Mouse (Mus musculus) hindbrain, embryonic 11.5 days (tissue): Measurements from ENCODE around the gene Ankrd36. TPM values are rescaled to one million over a fixed set of nuclear protein-coding genes. Genes with fewer than 3 reads are reported as not detected.
A peak's percentile ranks its signal among the peaks of the same experiment; 100 is the strongest.

Experiments
- ATAC-seq: fragments of 200-750 bp; cut with Nextera tagmentation; 2 replicates; pipeline ENCODE4 v1.8.0; 2017; ENCODE audit warnings: mild to moderate bottlenecking, moderate TSS enrichment, moderate library complexity; ENCODE audit not compliant: low FRiP score
- DNase-seq: peaks from one replicate; pipeline ENCODE4 v3.0.0-alpha.2; 2015; ENCODE audit warnings: low spot score
- H3K27ac ChIP-seq: fragments of 300-500 bp; sonication (generic); 2 replicates; pipeline ENCODE4 v1.5.1; 2014; ENCODE audit warnings: mild to moderate bottlenecking, low read depth, low read length
- H3K27me3 ChIP-seq: fragments of 300-500 bp; sonication (generic); 2 replicates; pipeline ENCODE4 v1.6.1; 2014; ENCODE audit warnings: mild to moderate bottlenecking, low read length, moderate library complexity, mixed read lengths; ENCODE audit not compliant: control insufficient read depth, insufficient read depth
- H3K36me3 ChIP-seq: fragments of 300-500 bp; sonication (generic); 2 replicates; pipeline ENCODE4 v1.6.1; 2014; ENCODE audit warnings: mild to moderate bottlenecking, low read length, moderate library complexity, mixed read lengths; ENCODE audit not compliant: control insufficient read depth, insufficient read depth
- H3K4me1 ChIP-seq: fragments of 300-500 bp; sonication (generic); replicated peaks from 2 replicates; pipeline ENCODE4 v1.6.1; 2014; ENCODE audit warnings: low read length, mixed read lengths; ENCODE audit not compliant: control insufficient read depth, insufficient read depth
- H3K4me2 ChIP-seq: fragments of 300-500 bp; sonication (generic); replicated peaks from 2 replicates; pipeline ENCODE4 v1.6.1; 2014; ENCODE audit warnings: mild to moderate bottlenecking, low read depth, low read length
- H3K4me3 ChIP-seq: fragments of 300-500 bp; sonication (generic); 2 replicates; pipeline ENCODE4 v1.5.1; 2014; ENCODE audit warnings: low read depth, low read length
- H3K9ac ChIP-seq: fragments of 300-500 bp; sonication (generic); 2 replicates; pipeline ENCODE4 v1.6.1; 2014; ENCODE audit warnings: low read depth, low read length
- H3K9me3 ChIP-seq: fragments of 300-500 bp; sonication (generic); 2 replicates; pipeline ENCODE4 v1.6.1; 2016; ENCODE audit warnings: low read length; ENCODE audit not compliant: control insufficient read depth
- WGBS: fragments of 180-500 bp; shearing (Covaris S2); extraction: QIAGEN DNeasy Blood & Tissue Kit; methylation state at CpG from one replicate; pipeline ENCODE4 v1.1.7; 2014; 5-methylcytosine and 5-hydroxymethylcytosine counted together
- polyA plus RNA-seq: library from polyadenylated mRNA; unstranded; fragments of >200 nt; fragmentation: Nextera tagmentation; extraction: Ambion mirVana; gene quantifications from 2 replicates; pipeline ENCODE4 v1.2.1, GENCODE M21; 2014

Gene Ankrd36
- polyA plus RNA-seq, 1 experiment from 2014 or later: not detected

DNA sequence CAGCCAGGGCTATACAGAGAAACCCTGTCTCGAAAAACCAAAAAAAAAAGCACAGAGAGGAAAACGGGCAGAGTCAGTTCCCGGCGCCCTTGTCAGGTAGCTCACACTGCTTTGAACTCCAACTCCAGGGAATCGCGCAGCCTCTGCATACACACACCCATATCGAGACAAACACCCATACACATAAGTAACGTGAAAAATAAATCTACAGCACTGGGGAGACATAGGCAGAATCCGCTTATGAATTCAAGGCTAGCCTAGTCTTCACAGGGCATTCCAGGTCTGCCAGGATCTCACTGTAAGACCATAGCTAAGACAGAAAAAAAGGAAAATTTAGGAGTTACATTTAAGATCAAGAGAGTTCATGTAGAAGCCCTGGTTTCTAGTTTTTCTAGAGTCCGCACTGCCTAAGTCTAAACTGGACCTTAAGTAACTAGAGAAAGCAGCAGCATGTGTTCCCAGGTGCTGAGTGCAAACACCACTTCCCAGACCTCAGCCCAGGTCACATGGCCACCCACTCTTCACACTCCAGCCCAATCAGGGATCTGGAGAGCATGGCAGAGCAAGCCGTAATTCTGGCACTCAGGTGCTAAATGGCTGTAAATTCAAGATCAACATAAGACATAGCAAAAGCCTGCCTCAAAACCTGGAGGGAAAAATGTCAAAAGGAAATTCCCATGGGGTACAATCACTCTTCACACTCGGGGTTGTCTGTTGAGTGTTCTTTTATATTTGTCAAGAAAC lies 149.3 kb downstream of the Ankrd36 start:
- H3K36me3 ChIP-seq: no peaks in the 10 kb centered on the region
- WGBS: 94% methylated on average over 12 of the region's 12 CpGs
- no peak overlapping the region for H3K27ac ChIP-seq
- DNase-seq (no peak), ATAC-seq (no peak)
- H3K9ac ChIP-seq: no peak overlapping the region
- no peak overlapping the region for H3K4me3 ChIP-seq
- no peaks in the 10 kb centered on the region for H3K9me3 ChIP-seq
- H3K27me3 ChIP-seq: no peaks in the 10 kb centered on the region
- no peaks in the 10 kb centered on the region for H3K4me1 ChIP-seq
- no peak overlapping the region for H3K4me2 ChIP-seq

- Histone ChIP-seq H3K27ac (no peak overlapping the region), H3K4me1 (no peaks in the 10 kb centered on the region), H3K9me3 (no peaks in the 10 kb centered on the region), H3K9ac (no peak overlapping the region), H3K4me2 (no peak overlapping the region), H3K4me3 (no peak overlapping the region), H3K27me3 (no peaks in the 10 kb centered on the region), H3K36me3 (no peaks in the 10 kb centered on the region)
- WGBS: 92% methylated on average over 9 of the region's 9 CpGs
- no peak for ATAC-seq
- DNase-seq: no peak
These were observed 160.1 kb downstream of the Ankrd36 start for GRCm38 (mm10) chr11:5729582-5729981.

GRCm38 (mm10) chr11:5732401-5732800 lies 162.9 kb downstream of the Ankrd36 start:
- Histone ChIP-seq H3K9me3 (no peaks in the 10 kb centered on the region), H3K27me3 (no peaks in the 10 kb centered on the region), H3K4me1 (no peaks in the 10 kb centered on the region), H3K36me3 (no peaks in the 10 kb centered on the region), H3K27ac (peak overlapping the region; percentile 33; the same call in 1 of the 2 replicates), H3K4me2 (no peak overlapping the region), H3K9ac (no peak overlapping the region), H3K4me3 (no peak overlapping the region)
- ATAC-seq (no peak), DNase-seq (no peak)
- 80% methylated on average over 5 of the region's 5 CpGs for WGBS

DNA sequence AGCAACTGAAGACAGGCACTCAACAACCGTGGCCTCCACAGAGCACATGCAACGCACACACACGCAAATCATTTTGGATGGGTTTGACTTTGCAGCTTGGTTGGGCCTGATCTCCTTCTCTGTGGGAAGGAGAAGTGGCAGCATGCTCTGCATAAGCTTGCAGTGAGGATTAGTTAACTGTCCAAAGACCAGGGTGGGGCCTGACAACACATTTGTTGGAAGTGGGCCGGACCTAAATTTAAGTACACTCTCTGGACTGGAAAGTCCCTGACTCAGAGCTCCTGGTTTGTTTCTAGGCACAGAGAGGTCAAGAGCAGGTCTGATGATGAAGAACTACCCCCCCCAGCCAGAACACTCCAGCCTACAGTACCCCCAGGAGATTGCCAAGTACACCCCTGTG lies 164.8 kb downstream of the Ankrd36 start:
- no peak for ATAC-seq
- WGBS: 97% methylated on average over 4 of the region's 4 CpGs
- no peak overlapping the region for H3K27ac ChIP-seq

GRCm38 (mm10) chr11:5737137-5737536 lies 167.7 kb downstream of the Ankrd36 start:
- ATAC-seq (no peak), DNase-seq (no peak)
- no peaks in the 10 kb centered on the region for H3K9me3 ChIP-seq
- H3K4me1 ChIP-seq: no peaks in the 10 kb centered on the region
- no peaks in the 10 kb centered on the region for H3K36me3 ChIP-seq
- no peak overlapping the region for H3K27ac ChIP-seq
- 92% methylated on average over 5 of the region's 5 CpGs for WGBS
- no peaks in the 10 kb centered on the region for H3K27me3 ChIP-seq
- no peak overlapping the region for H3K4me3 ChIP-seq
- no peak overlapping the region for H3K4me2 ChIP-seq
- no peak overlapping the region for H3K9ac ChIP-seq

More for the DNA sequence above, 164.8 kb downstream of the Ankrd36 start:
- no peak overlapping the region for H3K4me3 ChIP-seq
- no peaks in the 10 kb centered on the region for H3K27me3 ChIP-seq
- H3K9ac ChIP-seq: no peak overlapping the region
- no peaks in the 10 kb centered on the region for H3K4me1 ChIP-seq
- DNase-seq: no peak
- H3K4me2 ChIP-seq: no peak overlapping the region
- H3K36me3 ChIP-seq: no peaks in the 10 kb centered on the region
- H3K9me3 ChIP-seq: no peaks in the 10 kb centered on the region

Other genes with a start within 250 kb of the Ankrd36 start
- 10.6 and 11.5 TPM in 2 replicates for gene Znrf3, start 124.8 kb upstream of the Ankrd36 start, polyA plus RNA-seq
- gene Xbp1, start 49.0 kb upstream of the Ankrd36 start, polyA plus RNA-seq: 144 and 158 TPM in 2 replicates
- gene Ccdc117, start 27.5 kb upstream of the Ankrd36 start, polyA plus RNA-seq: 21.3 and 26.6 TPM in 2 replicates
- 164 and 170 TPM in 2 replicates for gene Mrps24, start 146.0 kb downstream of the Ankrd36 start, polyA plus RNA-seq
- 8.4 and 9.6 TPM in 2 replicates for gene Urgcp, start 192.7 kb downstream of the Ankrd36 start, polyA plus RNA-seq
- gene Dbnl, start 218.8 kb downstream of the Ankrd36 start, polyA plus RNA-seq: 141 and 144 TPM in 2 replicates
- 7.9 and 8.5 TPM in 2 replicates for gene Pgam2, start 234.0 kb downstream of the Ankrd36 start, polyA plus RNA-seq